Mouse (Mus musculus): ENCODE results near the gene Med31.

DNA sequence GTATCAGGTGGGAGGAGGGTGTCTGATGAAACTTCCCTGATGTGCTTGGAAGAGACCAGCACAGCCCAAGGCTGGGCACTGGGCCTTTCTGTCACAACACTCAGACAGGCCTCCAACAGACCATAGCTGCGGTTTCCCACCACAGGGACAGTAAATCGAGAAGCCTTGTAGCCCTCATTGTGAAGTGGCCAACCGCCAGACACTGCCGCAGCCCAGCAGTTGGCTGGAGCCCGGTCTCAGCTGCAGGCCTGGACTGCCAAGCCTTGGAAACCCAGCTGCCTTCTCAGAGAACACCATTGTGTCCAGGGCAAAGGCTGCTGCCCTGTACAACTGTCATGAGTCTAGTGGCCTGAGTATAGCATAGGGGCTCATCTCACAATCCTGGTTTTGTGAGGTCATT, 18.6 kb upstream of the Med31 start:
- TF ChIP-seq CTCF (IDR thresholded peaks at IDR 0.05; ENCODE audit: low read depth, low read length) = no peak
- no peak for TF ChIP-seq POLR2A (IDR thresholded peaks at IDR 0.05; ENCODE audit: extremely low read depth, insufficient read depth, low read length)
